Mouse (Mus musculus) kidney, postnatal 36 days (tissue): ENCODE data around the gene Eif2ak4.
A peak's percentile ranks its signal among the peaks of the same experiment; 100 is the strongest.

Experiments used
- DNase-seq, 2 experiments: peaks; one replicate each; pipeline ENCODE4 v3.0.0; 2021 to 2022; ENCODE audit warnings: mixed read lengths in 2 of 2

Gene Eif2ak4

DNA sequence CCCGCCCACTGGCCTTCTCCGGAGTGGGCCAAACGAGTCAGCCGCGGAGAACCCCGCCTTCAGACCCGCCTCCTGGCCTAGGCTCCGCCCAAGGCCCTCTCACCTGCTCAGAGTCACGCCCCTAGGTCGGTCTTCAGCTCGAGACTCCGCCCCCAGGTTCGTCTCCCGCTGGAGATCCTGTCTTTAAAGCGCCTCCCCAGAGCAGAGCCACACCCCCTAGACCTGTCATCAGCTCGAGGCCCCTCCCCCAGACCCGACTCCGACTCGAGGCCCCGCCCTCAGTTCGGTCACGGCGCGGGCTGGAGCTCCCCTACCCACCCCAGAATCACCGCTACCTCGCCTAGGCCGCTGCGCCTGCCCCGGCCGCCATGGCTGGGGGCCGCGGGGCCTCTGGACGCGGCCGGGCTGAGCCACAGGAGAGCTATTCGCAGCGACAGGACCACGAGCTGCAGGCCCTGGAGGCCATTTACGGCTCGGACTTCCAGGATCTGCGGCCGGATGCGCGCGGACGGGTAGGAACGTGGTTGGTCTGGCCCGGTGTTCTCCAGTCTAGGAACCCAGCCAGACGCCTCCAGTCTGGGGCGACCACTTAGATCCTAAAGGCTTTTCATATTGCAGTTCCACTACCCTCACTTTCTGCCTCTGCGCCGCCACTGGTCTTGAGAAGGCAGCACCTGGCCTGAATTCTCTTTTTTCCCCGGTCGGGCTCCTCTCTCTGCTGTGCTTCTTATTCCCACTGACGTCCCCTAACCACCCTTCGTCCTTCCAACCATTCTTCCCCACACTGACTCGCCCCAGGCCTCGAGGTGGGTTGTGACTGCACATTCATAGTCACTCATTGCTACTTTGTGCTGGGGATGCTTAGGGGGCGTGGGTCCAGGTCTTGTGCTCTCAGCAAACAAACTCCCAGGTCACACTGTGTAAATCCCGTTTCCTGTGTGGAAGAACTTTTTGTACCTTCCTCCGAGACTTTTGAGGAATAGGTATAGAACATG is at the start of gene Eif2ak4:
Gene Eif2ak4 (plus strand): TSS at position 278 of the 995 bp plus-strand sequence.
- peak; percentile 100 for DNase-seq

DNA sequence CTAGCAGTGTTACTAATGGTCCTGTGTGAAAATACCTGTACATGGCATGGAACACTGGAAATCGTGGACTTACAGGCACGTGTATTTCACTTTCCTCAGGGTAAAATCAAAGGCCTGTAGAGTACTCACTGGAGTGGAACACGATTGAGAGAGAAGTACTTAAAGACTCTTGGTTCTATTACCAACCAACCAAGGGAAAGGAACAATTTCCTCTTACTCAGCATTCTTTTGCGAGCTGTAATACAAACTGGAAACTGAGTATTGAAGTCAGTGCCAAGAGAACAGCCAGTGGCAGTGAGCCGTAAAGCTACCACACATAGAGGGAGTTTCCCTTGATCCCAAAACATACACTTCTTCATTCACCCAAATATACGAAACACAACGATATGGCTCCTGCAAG is 47.1 kb upstream of the Eif2ak4 start:
- no peak for DNase-seq

DNA sequence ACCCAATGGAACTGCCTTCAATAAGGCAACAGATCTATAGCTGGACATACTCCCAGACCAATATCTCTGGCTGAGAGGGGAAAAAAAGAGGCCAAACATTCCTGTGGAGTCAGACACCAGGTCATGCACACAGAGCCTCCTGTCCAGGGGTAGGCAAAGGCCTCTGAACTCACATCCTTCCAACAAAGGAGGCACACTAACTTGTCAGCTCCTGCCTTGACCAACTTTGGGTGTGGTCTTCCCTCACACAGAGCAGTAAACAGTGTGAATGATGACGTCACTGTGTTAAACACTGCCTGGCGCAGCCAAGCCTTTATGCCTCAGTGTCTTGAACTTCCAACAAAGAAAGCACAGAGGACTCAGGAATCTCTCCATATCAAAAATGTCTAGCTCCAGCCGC is 44.5 kb upstream of the Eif2ak4 start:
- no peak for DNase-seq

DNA sequence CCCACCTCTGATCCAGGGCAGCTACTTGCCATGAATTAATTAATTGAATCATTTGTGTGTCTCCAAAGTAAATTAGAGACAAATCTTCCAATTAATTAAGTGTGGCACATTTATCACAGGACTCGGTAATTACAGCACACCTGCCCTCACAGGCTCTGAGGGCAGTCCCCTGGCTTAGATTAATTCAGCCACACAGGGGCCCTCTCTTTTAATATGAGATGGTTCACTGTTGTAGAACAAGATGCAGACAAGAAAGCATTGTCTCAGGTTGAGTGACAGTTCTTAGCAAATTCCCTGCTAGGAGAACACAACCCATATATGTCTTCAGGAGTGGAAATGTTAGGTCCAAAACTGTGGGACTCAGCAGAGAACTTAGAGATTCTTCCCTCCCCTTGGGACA is 42.9 kb upstream of the Eif2ak4 start:
- DNase-seq, result no peak

GRCm38 (mm10) chr2:118353498-118353897 is 34.9 kb upstream of the Eif2ak4 start:
- peak in 1 of 2 experiments; percentile 30 for DNase-seq

- DNase-seq, result peak; percentile 17 to 29
These were observed 34.5 kb upstream of the Eif2ak4 start for GRCm38 (mm10) chr2:118353916-118354403.

DNA sequence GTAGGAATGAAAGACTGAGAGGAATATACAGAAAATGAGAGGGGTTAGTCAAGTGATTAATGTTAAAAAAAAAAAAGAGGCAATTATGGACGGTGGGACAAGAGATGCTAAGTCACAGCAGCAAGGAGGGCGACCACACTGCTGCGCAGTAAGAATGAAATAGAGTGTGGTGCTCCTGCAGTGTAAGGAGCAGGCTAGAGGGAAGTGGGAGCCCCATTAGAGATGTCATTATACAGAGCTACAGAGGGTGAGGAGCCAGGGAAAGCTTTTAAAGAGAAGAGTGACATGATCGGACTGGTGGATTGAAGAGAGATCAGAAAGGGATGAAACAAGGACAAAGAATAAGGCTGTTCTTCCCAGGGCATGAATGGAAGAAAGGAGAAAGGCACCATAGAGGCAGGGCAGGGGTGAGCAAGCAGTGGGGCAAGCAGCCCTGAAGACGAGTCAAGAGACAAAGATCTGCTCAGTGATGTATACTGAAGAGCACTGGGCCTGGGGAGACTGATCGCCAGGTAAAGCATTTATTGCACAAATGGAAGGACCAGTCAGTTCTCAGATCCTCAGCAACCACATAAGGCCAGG is 33.2 kb upstream of the Eif2ak4 start:
- no peak for DNase-seq

DNA sequence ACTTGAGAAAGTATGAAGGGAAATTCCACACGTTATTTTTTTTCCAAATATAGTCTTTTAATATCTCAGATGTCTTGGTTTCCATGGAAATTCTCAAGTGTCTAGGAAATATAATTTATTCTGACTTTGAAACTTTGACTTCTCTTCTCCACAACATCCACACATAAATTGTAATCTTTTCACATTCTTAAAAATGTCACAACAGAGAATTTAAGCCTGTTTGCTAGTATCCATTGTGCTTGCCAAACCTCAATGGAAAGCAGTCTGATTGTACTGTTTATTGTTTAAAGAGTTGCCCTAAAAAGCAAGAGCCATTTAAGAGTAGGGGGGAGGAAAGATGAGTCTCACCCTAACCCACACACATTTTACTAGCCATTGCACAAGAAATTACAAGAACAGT is 16.6 kb upstream of the Eif2ak4 start:
- DNase-seq, result no peak

DNA sequence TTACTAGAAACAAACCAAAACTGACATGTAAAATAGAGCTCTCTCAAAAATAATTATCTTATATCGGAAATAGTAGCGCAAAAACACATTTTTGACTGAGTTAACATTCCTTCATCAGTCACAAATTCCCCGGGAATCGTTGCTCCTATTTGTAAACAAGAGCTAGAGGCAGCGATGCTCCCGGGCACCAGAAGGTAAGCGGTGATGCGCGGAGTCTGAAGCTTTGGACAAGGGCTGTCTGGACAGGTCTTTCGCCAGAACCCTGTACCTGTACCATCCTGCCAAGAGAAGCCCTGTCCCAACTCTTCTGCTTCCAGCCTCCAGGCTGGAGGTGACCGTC is 15.9 kb upstream of the Eif2ak4 start:
- DNase-seq, result no peak

DNA sequence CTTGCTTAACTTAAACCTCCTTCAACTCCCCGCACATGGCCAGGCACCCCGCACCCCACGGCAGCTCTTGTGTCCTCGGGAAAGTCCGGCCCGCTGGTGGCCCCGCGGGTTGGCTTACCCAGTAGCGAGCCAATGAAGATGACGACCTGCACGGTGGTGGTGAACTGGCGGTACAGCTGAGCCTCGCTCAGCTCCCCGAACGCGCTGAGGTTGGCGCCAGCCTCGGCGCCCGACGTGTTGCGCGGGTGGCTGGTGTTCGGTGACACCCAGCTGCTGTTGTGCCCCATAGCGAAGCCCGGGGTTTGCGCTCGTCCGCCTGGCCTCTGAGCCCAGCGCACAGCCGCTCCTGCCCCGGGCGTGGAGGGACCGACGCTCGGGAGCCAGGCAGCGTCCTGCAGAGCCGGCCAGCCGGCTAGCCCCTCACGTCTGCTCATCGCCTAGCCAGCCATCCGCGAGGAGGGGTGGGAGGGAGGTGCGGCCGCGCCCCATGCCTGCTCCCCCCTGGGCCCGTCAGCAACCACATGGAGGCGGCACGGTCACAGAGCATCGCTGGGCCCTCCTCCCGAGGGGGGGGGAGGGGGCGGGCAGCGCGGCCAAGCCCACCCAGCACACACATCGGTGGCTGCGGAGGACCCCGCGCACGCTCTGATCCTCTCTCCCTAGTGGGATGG is 15.4 kb upstream of the Eif2ak4 start, which contains the start of gene Gpr176:
Gene Gpr176 (minus strand): TSS at position 519 of the 671 bp plus-strand sequence.
- DNase-seq, result peak in 1 of 2 experiments; percentile 43

- peak; percentile 47 to 75 for DNase-seq
These were observed 14.7 kb upstream of the Eif2ak4 start for GRCm38 (mm10) chr2:118373572-118374279.

- no peak for DNase-seq
These were observed 12.9 kb upstream of the Eif2ak4 start for GRCm38 (mm10) chr2:118375522-118375921.

DNA sequence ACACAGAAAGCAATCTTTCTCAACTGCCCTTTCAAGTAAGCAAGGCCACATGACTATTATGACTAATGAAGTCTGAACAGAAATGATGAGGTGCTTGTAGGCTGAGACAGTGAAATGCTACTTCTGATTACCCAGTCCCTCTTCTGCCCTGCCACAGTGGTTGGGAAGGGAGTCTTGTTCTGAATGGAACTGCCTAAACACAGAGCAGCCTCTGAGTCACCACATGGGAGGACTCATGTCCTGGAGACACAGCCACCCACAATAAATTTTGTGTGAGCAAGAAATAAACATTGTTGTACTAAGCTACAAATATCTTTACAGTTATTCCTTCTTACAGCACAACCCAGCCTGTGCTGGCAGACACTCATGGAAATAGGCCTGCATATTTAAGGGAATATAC is 12.5 kb upstream of the Eif2ak4 start:
- DNase-seq, result no peak

- DNase-seq, result no peak
These were observed 8.7 kb upstream of the Eif2ak4 start for GRCm38 (mm10) chr2:118379756-118380155.

DNA sequence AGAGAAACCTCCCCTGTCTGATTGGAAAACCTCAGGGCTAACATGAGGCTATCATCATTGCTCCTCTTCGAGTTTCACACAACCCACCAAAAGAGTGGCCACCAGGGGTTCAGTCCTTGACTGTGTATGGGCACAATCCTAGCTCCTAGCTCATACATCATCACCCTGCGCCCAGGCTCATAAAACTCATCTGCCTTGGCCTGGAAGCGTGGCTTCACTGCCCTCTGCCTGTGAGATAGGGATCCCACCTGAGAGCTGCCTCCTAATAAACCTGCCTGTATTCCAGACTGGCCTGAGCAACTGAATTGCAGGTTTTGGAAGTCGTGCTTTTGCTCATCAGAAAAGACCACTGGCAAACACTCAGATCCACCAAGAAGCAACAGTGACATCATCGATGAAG is 5.0 kb upstream of the Eif2ak4 start:
- DNase-seq, result no peak

DNA sequence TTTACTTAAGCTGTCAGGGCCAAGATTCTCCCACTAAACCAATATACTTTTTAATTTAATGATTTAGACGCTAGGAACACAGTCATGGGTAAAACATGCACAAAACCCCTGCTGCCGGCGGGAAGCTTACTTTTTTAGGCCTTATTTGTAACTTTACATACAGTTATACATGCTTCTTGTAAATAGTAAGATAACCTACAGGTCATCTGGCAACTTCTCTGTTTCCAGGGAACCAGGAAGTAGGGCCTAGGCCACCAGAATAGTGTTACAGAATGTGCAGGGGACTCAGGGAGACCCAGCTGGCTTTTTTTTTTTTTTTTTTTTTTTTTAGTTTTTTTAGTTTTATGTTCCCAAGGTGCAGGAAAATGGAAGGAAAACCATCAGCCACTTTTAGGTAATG is 1.2 kb downstream of the Eif2ak4 start:
- DNase-seq, result no peak

GRCm38 (mm10) chr2:118390072-118390471 is 1.7 kb downstream of the Eif2ak4 start:
- DNase-seq, result no peak

DNA sequence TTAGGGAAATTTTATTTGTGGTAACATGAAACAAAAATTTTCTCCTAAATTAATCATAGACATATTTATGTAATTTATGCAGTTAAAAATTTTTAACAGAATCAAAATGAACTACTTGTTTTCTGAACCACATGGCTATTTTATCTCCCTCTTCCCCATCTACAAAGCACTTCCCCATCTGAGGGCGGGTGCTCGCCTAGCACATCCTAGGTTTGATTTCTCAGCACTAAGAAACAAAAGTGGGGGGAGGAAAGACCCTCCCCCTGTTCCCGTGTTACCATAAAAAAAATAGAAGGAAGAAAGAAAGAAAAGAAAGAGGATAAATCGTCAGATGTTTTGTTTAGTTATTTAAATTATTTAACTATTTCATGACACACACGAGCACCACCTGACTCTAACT is 2.8 kb downstream of the Eif2ak4 start:
- DNase-seq, result no peak

- peak; percentile 29 to 44 for DNase-seq
These were observed 11.3 kb downstream of the Eif2ak4 start for GRCm38 (mm10) chr2:118399751-118400150.

DNA sequence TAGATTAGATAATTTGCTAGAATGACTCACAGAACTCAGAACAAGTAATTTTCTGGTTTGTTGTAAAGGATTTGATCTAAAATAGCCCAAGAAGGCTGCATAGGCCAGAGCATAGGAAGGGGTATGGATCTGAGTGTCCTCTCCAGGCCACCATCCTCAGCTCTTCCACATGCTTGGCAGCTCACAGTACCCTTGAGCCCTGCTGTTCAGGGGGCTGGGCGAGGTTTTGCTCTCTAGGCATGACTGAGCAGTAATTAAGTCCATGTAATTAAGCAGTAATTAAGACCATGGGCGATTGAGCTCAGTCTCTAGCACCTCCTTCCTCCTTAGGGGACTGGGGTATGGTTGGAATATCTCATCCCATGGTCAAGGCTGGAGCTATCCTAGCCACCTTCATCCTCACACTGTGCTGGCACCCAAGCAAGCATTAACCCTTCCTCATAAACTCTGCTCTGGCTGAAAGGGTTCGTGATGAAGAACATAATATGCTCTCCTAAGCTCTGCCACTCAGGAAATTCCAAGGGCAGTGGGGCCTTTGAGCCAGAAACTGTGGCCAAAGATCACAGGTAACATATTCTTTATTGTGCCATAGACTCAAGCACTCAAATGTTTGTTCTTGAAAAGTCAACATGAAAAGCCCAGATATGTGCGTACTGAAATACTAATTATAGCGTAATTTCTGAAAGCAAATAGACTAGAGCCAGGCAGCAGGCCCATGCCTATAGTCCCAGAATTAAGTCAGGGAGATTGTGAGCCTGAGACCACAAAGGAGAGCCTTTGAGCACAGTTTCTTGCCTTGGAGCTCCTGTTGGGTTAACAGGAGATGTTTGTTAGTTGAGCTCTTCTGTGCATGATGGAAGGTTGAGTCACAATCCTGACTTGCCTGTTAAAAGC is 13.7 kb downstream of the Eif2ak4 start:
- DNase-seq, result no peak

- no peak for DNase-seq
These were observed 15.9 kb downstream of the Eif2ak4 start for GRCm38 (mm10) chr2:118404336-118404735.

DNA sequence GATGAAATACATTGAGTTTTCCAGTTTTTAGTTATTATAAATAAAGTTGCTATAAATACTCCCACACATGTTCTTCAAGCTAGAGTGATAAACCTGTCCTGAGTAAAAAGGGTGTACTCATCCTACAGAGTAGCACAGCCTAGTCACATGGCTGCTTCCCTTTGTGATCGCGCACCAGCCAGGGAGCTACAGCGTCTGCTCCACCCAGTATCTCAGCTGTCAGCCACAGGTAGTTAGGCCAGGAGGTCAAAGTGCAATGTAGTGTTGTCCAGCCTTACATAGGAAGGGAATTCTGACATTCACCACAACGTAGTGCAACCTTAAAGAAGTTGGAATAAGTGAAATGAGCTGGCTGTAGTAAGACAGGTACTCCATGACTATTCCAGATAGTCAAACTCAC is 17.1 kb downstream of the Eif2ak4 start:
- DNase-seq, result no peak
